Mouse (Mus musculus) fat pad, adult 2 months (tissue): ENCODE data around the gene Stpg4.

Experiments used
- DNase-seq: peaks from one replicate; pipeline ENCODE4 v3.0.0-alpha.2; 2011; ENCODE audit warnings: low read depth, low spot score; ENCODE audit errors: extremely low read depth

Gene Stpg4

DNA sequence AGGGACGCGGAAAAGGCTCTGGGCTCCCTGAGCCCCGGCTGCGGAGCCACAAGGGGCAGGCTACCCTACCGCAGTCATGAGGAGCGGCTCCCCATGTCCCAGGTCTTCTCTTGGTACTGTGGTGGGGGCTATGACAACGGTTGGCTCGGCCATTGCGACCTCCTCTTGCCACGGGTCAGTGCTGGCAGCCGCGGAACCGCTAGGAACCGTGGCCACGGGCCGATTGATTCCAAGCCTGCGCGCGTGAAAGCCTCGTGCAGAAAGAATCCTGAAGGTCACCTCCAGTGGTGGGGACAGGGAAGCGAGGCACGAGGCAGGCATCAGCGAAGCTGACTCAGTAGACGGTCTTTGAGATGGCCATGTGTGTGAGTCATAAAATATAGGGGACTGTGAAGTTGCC is at the start of gene Stpg4:
TSS of gene Stpg4 (minus strand) at position 231 of the 400 bp plus-strand sequence.
- DNase-seq: no peak

GRCm38 (mm10) chr17:87475356-87475755 is 47.8 kb upstream of the Stpg4 start:
- no peak for DNase-seq

GRCm38 (mm10) chr17:87474501-87474795 is 46.9 kb upstream of the Stpg4 start:
- DNase-seq: no peak

- no peak for DNase-seq
These were observed 46.4 kb upstream of the Stpg4 start for GRCm38 (mm10) chr17:87473736-87474500.

DNA sequence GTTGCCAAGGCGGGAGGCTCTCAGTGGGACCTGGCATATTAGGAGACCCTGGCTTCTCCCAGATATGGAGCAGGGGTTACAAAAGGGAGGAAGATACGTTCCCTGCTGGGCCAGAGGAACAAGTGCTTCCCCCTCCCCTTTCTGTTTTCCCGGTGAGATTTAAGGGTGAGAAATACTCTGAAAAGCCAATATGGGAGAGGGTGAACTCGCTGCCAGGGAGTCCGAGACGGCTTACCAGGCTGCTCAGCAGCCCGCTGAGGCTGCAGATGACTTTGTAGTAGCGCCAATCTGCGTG is 45.8 kb upstream of the Stpg4 start:
- DNase-seq: no peak

DNA sequence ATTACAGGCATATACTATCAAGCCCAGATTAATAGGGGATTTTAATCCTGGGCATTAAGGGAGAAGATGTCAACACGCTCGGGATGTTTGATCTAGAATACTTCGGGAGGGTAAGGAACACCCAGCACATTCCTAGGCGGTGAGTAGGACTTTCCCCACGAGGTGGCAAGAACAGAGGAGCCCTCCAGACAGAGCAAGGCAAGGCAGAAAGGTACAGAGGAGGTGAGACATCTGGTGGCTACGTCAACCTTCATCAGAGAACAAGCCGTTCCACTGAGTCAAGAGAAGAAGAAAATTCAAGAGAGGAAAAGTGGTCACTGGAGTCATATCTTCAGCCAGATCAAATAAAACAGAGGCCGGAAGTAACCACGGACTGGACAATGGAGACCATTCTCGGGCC is 45.3 kb upstream of the Stpg4 start:
- no peak for DNase-seq

GRCm38 (mm10) chr17:87471661-87472060 is 44.1 kb upstream of the Stpg4 start:
- no peak for DNase-seq

DNA sequence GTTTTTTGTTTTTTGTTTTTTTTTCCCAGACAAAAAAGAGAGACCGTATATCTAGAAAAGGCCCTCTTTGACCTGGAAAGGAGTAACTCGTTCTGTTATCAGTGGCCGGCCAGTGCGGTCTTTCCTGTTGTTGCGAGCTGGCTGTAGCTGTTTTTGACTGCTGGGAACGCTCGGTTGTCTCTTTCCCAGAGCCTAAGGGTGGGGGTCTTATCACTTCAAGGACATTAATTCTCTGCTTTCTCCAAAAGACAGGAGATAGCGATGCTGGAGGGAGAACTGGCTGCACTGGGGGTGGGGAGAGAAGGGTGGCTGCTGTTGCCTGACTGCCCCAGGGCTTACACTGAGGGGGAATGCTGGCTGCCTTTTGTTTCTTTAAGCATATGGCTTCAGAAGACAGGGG is 43.3 kb upstream of the Stpg4 start:
- DNase-seq: no peak

DNA sequence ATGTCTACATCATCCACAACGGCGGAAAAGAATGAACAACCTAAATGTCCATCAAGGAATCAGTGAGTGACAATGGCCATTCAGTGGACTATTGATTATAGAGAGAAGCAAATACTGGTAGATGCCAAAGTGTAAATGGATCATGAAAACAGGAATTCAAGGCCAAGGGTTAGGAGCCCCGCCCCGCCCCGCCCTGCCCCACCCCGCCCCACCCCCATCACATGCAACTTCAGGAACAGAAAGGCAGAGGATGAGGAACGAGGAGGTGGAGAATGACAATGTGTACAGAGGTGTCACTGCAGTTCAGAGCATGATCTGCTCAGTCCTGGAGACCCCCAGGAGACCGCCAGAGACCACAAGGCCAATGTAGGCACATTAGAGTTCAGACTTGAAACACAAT is 42.7 kb upstream of the Stpg4 start:
- DNase-seq: no peak

DNA sequence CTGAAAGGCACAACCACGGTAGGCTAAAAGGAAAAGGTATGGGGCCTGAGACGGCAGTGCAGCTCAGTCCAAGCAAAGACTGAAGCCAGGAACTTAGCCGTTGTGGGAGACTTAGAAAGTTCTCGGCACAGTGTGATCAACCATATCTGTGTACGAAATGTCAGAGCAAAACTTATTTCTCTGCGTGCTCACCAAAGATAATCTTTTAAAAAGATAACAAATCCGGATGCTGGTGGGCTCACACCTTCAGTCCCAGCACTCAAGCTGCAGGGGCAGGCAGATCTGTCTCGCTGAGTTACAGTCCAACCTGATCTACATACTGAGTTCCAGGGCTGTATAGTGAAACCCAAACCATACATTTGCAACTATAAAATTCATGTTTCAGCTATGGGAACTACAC is 41.9 kb upstream of the Stpg4 start:
- DNase-seq: no peak

DNA sequence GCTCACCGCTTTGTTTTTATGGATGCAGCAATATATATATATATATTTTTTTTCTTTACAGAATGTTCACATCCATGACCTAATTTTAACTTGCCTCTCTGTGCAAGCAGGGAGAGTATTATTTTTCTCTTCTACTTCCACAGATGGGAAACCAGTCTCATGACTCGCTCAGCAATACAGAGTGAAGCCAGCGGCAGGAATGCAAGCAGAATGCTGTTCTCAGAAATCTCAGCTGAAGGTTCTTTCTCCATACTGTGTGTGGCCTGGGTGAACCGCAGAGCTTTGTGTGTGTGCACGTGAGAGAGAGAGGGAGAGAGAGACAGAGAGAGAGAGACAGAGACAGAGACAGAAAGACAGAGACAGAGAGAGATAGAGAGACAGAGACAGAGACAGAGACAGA is 41.1 kb upstream of the Stpg4 start:
- DNase-seq: no peak

- no peak for DNase-seq
These were observed 34.0 kb upstream of the Stpg4 start for GRCm38 (mm10) chr17:87461499-87461896.

DNA sequence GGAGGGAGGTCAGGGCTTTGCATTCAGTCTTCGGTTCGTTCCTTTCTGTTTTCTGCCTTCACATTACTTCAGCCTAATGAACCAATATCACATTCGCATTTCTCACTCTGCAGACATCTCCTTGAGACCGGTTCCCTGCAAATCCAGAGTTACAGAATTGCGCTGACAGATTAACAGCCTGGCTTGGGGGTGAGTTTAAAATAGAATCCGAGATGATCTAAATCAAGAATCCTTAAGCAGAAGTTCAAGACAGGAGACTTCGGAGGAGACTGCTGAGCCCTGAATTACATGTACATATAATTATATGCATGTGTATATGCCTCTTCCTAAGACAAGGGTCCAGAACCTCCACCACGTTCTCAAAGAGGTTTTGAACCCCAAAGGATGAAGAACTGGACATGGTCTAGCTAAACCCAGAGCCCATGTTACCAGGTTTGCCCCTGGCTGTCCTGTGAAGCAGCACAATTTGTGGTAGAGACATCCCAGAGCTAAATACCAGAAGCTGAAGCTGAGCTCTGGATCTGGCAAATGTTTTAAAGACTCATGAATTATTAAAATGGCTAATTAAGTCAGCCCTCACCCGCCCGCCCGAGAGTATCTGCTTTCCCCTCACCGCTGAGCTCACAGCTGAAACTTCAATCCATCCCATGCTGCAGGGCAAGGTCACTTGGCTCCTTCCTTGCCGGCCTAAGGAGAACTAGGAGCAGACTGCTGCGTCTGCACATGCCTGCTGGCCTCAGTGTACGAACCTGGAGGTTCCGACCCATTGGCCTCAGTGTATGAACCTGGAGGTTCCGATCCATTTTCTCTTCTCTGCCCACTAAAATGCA is 33.3 kb upstream of the Stpg4 start:
- no peak for DNase-seq

DNA sequence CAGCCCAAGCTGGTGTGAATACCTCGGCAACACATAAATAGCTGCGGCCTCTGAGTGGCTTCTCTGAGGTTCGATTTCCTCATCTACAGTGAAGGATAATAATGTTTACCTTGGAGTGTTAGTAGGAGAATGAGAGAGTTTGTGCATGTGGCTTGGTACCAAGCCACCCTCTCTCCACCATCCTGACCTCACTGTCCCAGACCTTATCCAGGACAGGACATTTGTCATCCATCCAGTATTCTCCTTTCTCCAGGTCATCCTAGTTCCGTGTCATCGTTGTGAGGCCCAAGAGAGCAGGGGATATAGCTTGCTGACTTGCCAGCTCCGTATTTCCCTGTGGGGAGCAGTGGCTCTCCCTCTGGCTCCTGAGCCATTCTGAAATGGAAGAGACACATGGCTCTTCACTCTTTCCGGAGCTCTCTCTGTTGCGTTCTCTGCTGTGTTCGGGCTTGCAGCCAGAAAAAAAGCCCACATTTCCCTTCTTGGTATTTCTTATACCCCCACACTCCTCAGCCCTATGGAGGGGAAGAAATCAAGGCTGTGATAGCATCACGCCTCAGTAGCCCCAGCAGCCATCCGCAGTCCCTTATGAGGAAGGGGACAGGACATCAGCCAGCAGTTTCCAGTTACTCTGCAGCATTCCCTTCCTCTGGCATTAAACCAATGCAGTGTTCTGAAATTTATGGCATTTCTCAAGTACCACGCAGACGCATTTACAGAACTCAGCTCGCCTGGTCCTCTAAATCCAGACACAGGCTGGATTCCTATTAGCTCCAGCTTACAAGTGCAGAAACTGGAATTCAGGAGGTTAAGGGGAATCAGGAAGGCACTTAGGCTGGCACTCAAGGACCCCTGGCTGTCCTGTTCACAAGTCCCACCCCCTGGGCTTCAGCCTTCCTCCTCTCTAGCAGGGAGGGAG is 32.5 kb upstream of the Stpg4 start:
- no peak for DNase-seq

DNA sequence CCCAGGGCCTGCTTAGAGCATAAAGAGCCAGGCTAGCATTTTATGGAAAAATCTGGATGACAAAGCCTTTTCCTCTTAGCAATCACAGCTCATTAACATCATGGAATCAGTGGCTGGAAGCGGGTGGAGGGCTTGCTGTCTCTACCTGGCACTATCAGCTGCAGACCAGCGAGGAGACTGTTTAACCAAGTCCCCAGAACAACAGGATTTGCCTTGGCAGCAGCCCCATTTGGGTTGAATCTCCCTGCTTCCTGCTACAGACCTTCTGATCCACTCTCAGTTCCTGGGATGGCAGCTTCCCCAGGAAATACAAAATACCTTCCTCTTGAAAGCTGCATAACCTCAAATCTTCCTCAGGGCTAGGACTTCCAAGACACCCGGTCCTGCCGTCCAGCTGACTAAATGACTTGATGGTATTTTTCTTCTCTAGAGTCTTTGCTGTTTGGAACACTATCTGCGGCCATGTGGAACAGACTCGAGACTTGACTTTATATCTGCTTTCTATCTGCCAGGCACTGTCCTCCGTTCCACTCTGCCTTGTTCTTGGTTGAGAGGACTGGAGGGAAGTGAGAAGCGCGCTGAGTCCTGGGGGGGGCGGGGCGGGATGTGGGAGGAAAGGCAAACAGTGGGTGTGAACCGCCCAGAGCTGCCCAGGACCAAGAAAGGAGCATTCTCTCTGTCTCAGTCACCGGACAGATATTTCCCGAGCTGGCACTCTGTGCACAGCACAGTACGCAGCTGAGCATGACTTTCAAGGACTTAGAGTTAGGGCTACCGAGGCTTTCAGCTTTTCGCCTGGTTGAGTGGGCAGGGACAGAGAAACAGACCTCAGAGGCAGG is 31.6 kb upstream of the Stpg4 start:
- no peak for DNase-seq

DNA sequence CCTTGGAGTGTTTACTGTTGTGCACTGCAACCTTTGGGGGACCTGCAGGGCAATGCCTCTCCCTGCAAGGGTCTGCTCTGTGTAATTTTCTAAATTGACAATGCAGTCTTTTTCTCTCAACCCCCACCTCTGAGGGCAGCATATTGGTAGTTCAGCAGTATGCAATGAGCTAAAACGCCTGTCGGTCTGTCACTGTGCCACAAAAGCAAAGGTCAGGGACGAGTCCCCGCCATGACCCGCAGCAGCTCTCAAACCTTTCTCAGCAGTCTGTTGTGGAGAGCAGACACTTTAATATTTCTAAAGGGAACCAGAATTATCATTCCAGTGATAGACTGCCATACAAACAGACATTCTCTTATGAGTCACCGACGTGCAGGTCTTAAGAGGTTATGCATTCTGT is 30.4 kb upstream of the Stpg4 start:
- DNase-seq: no peak

DNA sequence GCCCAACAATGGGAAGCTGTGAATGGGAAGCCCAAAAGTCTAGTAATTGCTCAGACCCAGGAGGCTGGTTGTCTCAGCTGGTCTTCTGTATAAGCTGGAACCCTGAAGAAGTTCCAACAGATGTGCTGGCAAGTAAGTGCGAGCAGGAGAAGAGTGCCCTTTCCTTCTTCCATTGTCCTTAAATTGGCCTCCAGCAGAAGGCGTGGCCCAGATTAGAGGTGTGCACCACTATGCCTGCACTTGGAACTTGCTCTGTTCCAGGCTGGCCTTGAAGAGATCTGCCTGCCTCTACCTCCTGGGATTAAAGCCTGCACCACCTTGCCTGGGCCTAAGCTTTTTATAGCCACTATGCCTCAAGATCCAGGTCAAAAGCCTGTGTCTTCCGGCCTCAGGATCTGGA is 26.6 kb upstream of the Stpg4 start:
- no peak for DNase-seq

- DNase-seq: no peak
These were observed 25.8 kb upstream of the Stpg4 start for GRCm38 (mm10) chr17:87453336-87453735.

GRCm38 (mm10) chr17:87448881-87449280 is 21.3 kb upstream of the Stpg4 start:
- DNase-seq: no peak

DNA sequence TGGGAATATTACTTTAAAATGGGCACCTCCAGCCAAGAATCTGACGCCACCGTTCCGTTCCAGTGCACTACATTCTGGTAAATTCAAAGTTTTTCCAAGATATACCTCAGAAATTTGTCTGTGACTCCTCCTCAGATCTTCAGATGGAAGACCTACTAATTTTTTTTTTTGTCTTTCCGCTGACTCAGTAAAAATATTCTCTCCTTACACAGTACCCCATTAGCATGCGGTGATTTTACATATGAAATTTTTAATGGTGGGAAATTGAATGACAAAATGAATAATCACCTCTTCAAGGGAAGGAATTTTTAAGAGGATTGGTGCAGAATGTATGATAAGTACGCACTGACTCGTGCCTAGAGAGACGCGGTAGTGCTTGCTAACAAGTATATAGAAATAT is 20.8 kb upstream of the Stpg4 start:
- no peak for DNase-seq
